Mouse (Mus musculus) liver, embryonic 14.5 days (tissue): ENCODE results near the gene Lactbl1. TPM values are rescaled to one million over a fixed set of nuclear protein-coding genes. Genes with fewer than 3 reads are reported as not detected.
A peak's percentile ranks its signal among the peaks of the same experiment; 100 is the strongest.

Experiments
- ATAC-seq: fragments of 200-750 bp; cut with Nextera tagmentation; 2 replicates; pipeline ENCODE4 v1.8.0; 2017; ENCODE audit warnings: moderate number of reproducible peaks, mild to moderate bottlenecking, moderate library complexity; ENCODE audit not compliant: insufficient read depth
- DNase-seq, 3 experiments: peaks; one replicate each; pipeline ENCODE4 v3.0.0-alpha.2; 2012 to 2013; ENCODE audit warnings: low read depth in 3 of 3, low spot score in 3 of 3
- H3K27ac ChIP-seq: fragments of 300-500 bp; sonication (generic); 2 replicates; pipeline ENCODE4 v1.5.1; 2014; ENCODE audit warnings: moderate library complexity, mild to moderate bottlenecking, control low read depth, inconsistent platforms
- H3K27me3 ChIP-seq: fragments of 300-500 bp; sonication (generic); 2 replicates; pipeline ENCODE4 v1.6.1; 2014; ENCODE audit warnings: mild to moderate bottlenecking, low read length, moderate library complexity; ENCODE audit not compliant: control insufficient read depth, insufficient read depth
- H3K36me3 ChIP-seq: fragments of 300-500 bp; sonication (generic); replicated peaks from 2 replicates; pipeline ENCODE4 v1.6.1; 2014; ENCODE audit warnings: low read depth; ENCODE audit not compliant: control insufficient read depth, insufficient read depth
- H3K4me1 ChIP-seq, 2 experiments: fragments of 200-500 bp in 1 of 2; fragments of 300-500 bp in 1 of 2; sonication (generic) in 1 of 2; replicated peaks; 2 replicates each; pipeline ENCODE4 v1.6.1; 2012 to 2014; ENCODE audit warnings: antibody characterized with exemption in 1 of 2, inconsistent platforms in 1 of 2, low read length in 1 of 2; ENCODE audit not compliant: control insufficient read depth in 2 of 2, insufficient read depth in 2 of 2
- H3K4me2 ChIP-seq: fragments of 300-500 bp; sonication (generic); 2 replicates; pipeline ENCODE4 v1.6.1; 2014; ENCODE audit warnings: low read depth, mild to moderate bottlenecking, control low read depth, moderate library complexity
- H3K4me3 ChIP-seq, 2 experiments: fragments of 200-500 bp in 1 of 2; fragments of 300-500 bp in 1 of 2; sonication (generic) in 1 of 2; 2 replicates each; pipeline ENCODE4 v1.5.1; 2012 to 2014; ENCODE audit warnings: low read depth in 2 of 2, low read length in 2 of 2, mild to moderate bottlenecking in 2 of 2, control low read depth in 1 of 2, inconsistent platforms in 1 of 2, moderate library complexity in 1 of 2; ENCODE audit not compliant: insufficient read depth in 1 of 2
- H3K9ac ChIP-seq: fragments of 300-500 bp; sonication (generic); replicated peaks from 2 replicates; pipeline ENCODE4 v1.6.1; 2014; ENCODE audit warnings: mild to moderate bottlenecking, control low read depth, moderate library complexity
- H3K9me3 ChIP-seq: fragments of 300-500 bp; sonication (generic); 2 replicates; pipeline ENCODE4 v1.6.1; 2016; ENCODE audit warnings: low read length, mixed read lengths; ENCODE audit not compliant: control insufficient read depth
- CTCF ChIP-seq: IDR thresholded peaks from 2 replicates; pipeline ENCODE4 v1.5.1; 2016; ENCODE audit warnings: antibody characterized with exemption, low read depth, control low read depth
- EP300 ChIP-seq: IDR thresholded peaks from 2 replicates; pipeline ENCODE4 v1.6.1; 2016; ENCODE audit warnings: antibody characterized with exemption, low read depth
- WGBS: fragments of 180-500 bp; shearing (Covaris S2); extraction: QIAGEN DNeasy Blood & Tissue Kit; methylation state at CpG from one replicate; pipeline ENCODE4 v1.1.7; 2014; ENCODE audit not compliant: insufficient replicate concordance; 5-methylcytosine and 5-hydroxymethylcytosine counted together
- polyA plus RNA-seq, 2 experiments: library from polyadenylated mRNA; depleted of rRNA in 1 of 2; stranded (reverse) in 1 of 2; unstranded in 1 of 2; fragments of >200 nt; fragmentation: Nextera tagmentation in 1 of 2; extraction: Ambion mirVana in 1 of 2; gene quantifications; 2 replicates each; pipeline versions ENCODE4 v1.2.1 to v1.2.3; 2012 to 2014

Lactbl1 gene
- polyA plus RNA-seq, 2 experiments = not detected

DNA sequence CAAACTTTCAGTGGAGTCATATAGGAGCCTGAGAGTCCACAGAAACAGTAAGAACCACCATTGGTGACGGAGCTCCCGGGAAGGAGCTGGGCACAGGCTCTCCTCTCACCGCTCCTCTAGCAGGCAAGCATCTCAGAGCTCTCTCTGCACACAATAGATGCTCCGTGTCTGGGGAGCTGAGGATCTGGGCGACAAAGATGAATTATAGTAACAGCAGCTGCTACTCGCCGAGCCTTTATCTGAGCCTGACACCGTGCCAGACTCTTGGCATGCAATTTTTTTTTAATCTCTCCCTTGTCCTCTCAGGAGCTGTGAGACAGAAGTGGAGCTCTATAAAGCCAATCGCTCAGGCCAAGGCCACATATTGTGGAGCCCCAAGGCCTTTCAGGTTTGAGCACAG lies 42.6 kb downstream of the Lactbl1 start:
- H3K36me3 ChIP-seq = no peaks in the 10 kb centered on the region
- no peak for ATAC-seq
- 58% methylated on average over 9 of the region's 9 CpGs for WGBS
- DNase-seq = no peak
- H3K4me1 ChIP-seq = no peaks in the 10 kb centered on the region
- H3K9ac ChIP-seq = no peak overlapping the region
- no peaks in the 10 kb centered on the region for H3K9me3 ChIP-seq
- TF ChIP-seq CTCF (no peak), EP300 (no peak)
- no peak overlapping the region for H3K27ac ChIP-seq
- H3K4me2 ChIP-seq = no peak overlapping the region
- H3K4me3 ChIP-seq = no peak overlapping the region
- H3K27me3 ChIP-seq = no peaks in the 10 kb centered on the region

- no peak overlapping the region for H3K27ac ChIP-seq
- no peak overlapping the region for H3K4me3 ChIP-seq
- no peaks in the 10 kb centered on the region for H3K27me3 ChIP-seq
- H3K4me2 ChIP-seq = no peak overlapping the region
- WGBS = 41% methylated on average over 4 of the region's 4 CpGs
- no peak for TF ChIP-seq EP300
- peak; percentile 70 for TF ChIP-seq CTCF
- H3K9ac ChIP-seq = no peak overlapping the region
- H3K9me3 ChIP-seq = no peaks in the 10 kb centered on the region
- no peaks in the 10 kb centered on the region for H3K36me3 ChIP-seq
- DNase-seq (no peak), ATAC-seq (no peak)
- H3K4me1 ChIP-seq = no peaks in the 10 kb centered on the region
These were observed 43.6 kb downstream of the Lactbl1 start for GRCm38 (mm10) chr4:136666002-136666401.

DNA sequence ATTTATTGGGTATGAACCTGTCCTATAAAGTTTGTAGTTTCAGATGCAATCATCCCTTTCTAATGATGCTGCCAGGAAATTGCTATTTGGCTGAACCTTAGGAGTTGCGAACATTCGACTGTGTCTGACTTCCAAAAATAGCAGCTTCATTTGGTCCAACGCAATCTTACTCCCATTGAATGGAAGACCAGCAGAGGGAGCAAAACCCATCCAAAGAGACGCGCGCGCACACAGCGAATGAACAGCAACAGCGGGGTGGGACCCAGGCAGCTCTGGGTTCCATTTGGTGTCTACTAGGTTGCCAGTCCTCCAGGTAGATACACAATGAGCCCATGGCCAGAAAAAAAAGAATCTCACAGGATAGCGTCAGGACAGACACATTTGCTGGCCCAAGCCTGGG lies 45.3 kb downstream of the Lactbl1 start:
- ATAC-seq = no peak
- Histone ChIP-seq H3K4me2 (no peak overlapping the region), H3K9me3 (no peaks in the 10 kb centered on the region), H3K36me3 (no peaks in the 10 kb centered on the region), H3K27ac (no peak overlapping the region), H3K4me3 (no peak overlapping the region), H3K27me3 (no peaks in the 10 kb centered on the region), H3K4me1 (no peaks in the 10 kb centered on the region), H3K9ac (no peak overlapping the region)
- no peak for DNase-seq
- WGBS = 51% methylated on average over 10 of the region's 10 CpGs
- TF ChIP-seq EP300 (no peak), CTCF (0 out of 2 replicates have a peak, but pooled peaks have one; percentile 11)

- ATAC-seq (no peak), DNase-seq (no peak)
- no peak overlapping the region for H3K4me3 ChIP-seq
- H3K27me3 ChIP-seq = no peaks in the 10 kb centered on the region
- H3K27ac ChIP-seq = no peak overlapping the region
- no peak overlapping the region for H3K9ac ChIP-seq
- no peaks in the 10 kb centered on the region for H3K36me3 ChIP-seq
- H3K4me2 ChIP-seq = no peak overlapping the region
- H3K9me3 ChIP-seq = no peaks in the 10 kb centered on the region
- H3K4me1 ChIP-seq = no peaks in the 10 kb centered on the region
- 72% methylated on average over 19 of the region's 19 CpGs for WGBS
- TF ChIP-seq EP300 (no peak), CTCF (no peak)
These were observed 50.1 kb downstream of the Lactbl1 start for GRCm38 (mm10) chr4:136672335-136673090.

GRCm38 (mm10) chr4:136675439-136675838 lies 53.0 kb downstream of the Lactbl1 start:
- no peak overlapping the region for H3K27ac ChIP-seq
- no peak for TF ChIP-seq EP300
- no peak for TF ChIP-seq CTCF
- no peak overlapping the region for H3K9ac ChIP-seq
- DNase-seq (no peak), ATAC-seq (no peak)
- WGBS = 74% methylated on average over 9 of the region's 9 CpGs
- no peak overlapping the region for H3K4me2 ChIP-seq
- H3K27me3 ChIP-seq = no peaks in the 10 kb centered on the region
- no peaks in the 10 kb centered on the region for H3K36me3 ChIP-seq
- no peak overlapping the region for H3K4me3 ChIP-seq
- no peaks in the 10 kb centered on the region for H3K4me1 ChIP-seq
- H3K9me3 ChIP-seq = no peaks in the 10 kb centered on the region
